Mouse (Mus musculus) forebrain, embryonic 11.5 days (tissue): Measurements from ENCODE around the gene U2af1. TPM values are rescaled to one million over a fixed set of nuclear protein-coding genes. Genes with fewer than 3 reads are reported as not detected.

ENCODE experiments used
- ATAC-seq: fragments of 200-750 bp; cut with Nextera tagmentation; replicated peaks from 2 replicates; pipeline ENCODE4 v1.8.0; 2017; ENCODE audit warnings: moderate TSS enrichment; ENCODE audit not compliant: low FRiP score
- DNase-seq: peaks from one replicate; pipeline ENCODE4 v3.0.0-alpha.2; 2017; ENCODE audit warnings: low spot score
- H3K27ac ChIP-seq: fragments of 300-500 bp; sonication (generic); 2 replicates; pipeline ENCODE4 v1.5.1; 2014; ENCODE audit warnings: low read depth, low read length
- H3K27me3 ChIP-seq: fragments of 300-500 bp; sonication (generic); 2 replicates; pipeline ENCODE4 v1.6.1; 2014; ENCODE audit warnings: mild to moderate bottlenecking, low read length, mixed read lengths; ENCODE audit not compliant: control insufficient read depth, insufficient read depth
- H3K36me3 ChIP-seq: fragments of 300-500 bp; sonication (generic); 2 replicates; pipeline ENCODE4 v1.6.1; 2014; ENCODE audit warnings: mild to moderate bottlenecking, low read length, moderate library complexity, mixed read lengths; ENCODE audit not compliant: control insufficient read depth, insufficient read depth
- H3K4me1 ChIP-seq: fragments of 300-500 bp; sonication (generic); replicated peaks from 2 replicates; pipeline ENCODE4 v1.6.1; 2014; ENCODE audit warnings: low read length, mixed read lengths; ENCODE audit not compliant: control insufficient read depth, insufficient read depth
- H3K4me2 ChIP-seq: fragments of 300-500 bp; sonication (generic); 2 replicates; pipeline ENCODE4 v1.6.1; 2014; ENCODE audit warnings: low read depth, mild to moderate bottlenecking, low read length, moderate library complexity, mixed read lengths; ENCODE audit not compliant: severe bottlenecking
- H3K4me3 ChIP-seq: fragments of 300-500 bp; sonication (generic); 2 replicates; pipeline ENCODE4 v1.5.1; 2014; ENCODE audit warnings: low read depth, low read length
- H3K9ac ChIP-seq: fragments of 300-500 bp; sonication (generic); 2 replicates; pipeline ENCODE4 v1.6.1; 2014; ENCODE audit warnings: low read length
- H3K9me3 ChIP-seq: fragments of 300-500 bp; sonication (generic); 2 replicates; pipeline ENCODE4 v1.6.1; 2016; ENCODE audit warnings: low read length, mixed read lengths; ENCODE audit not compliant: control insufficient read depth
- WGBS: fragments of 180-500 bp; shearing (Covaris S2); extraction: QIAGEN DNeasy Blood & Tissue Kit; methylation state at CpG from one replicate; pipeline ENCODE4 v1.1.7; 2014; 5-methylcytosine and 5-hydroxymethylcytosine counted together
- polyA plus RNA-seq: library from polyadenylated mRNA; unstranded; fragments of >200 nt; fragmentation: Nextera tagmentation; extraction: Ambion mirVana; gene quantifications from 2 replicates; pipeline ENCODE4 v1.2.1, GENCODE M21; 2014

U2af1 gene
- polyA plus RNA-seq, 1 experiment from 2014 or later, result 212 TPM

DNA sequence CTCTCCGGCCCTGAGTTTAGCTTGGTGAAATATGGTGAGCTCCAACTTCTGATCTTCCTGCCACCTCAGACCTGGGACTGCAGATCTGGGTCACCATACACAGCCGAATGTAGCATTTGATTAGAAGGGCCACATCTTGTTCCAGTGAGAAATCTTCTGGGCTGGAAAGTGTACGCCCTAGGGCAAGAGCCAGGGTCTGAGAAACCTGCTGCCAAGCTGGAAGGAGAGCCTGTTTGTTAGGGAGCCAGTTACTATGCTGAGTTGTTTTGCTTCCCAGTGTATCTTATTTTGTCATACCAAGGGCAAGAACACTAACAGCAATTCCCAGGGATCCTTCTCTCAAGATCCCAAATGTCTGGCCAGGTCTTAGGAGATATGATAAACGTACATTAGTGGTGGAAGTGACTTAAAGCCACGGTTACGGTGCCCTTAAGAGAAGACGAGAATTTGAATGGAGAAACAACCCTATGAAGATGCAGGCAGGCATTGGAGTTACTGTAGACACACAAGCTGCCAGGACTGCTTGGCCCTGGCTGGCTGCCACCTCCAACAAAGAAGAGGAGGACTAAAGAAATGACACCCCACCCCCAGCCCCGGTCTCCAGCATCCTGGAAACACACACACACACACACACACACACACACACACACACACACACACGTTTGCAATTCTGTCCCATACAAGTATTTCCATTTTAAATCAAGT lies 20.7 kb downstream of the U2af1 start:
- Histone ChIP-seq H3K36me3 (no peaks in the 10 kb centered on the region), H3K9ac (no peak overlapping the region), H3K4me1 (peaks cover 10% of the 10 kb centered on the region), H3K4me3 (no peak overlapping the region), H3K4me2 (no peak overlapping the region), H3K27ac (no peak overlapping the region), H3K9me3 (no peaks in the 10 kb centered on the region), H3K27me3 (peaks cover 18% of the 10 kb centered on the region)
- no peak for ATAC-seq
- WGBS, result 68% methylated on average over 9 of the region's 9 CpGs
- DNase-seq, result no peak

- Histone ChIP-seq H3K9me3 (no peaks in the 10 kb centered on the region), H3K4me3 (peak within 1 kb of the TSS; percentile 43), H3K27ac (no peak within 1 kb of the TSS), H3K4me2 (peak within 1 kb of the TSS; percentile 56), H3K9ac (peak within 1 kb of the TSS; percentile 5; the same call in 1 of the 2 replicates), H3K36me3 (no peaks in the 10 kb centered on the region), H3K4me1 (peaks cover 10% of the 10 kb centered on the region), H3K27me3 (peaks cover 18% of the 10 kb centered on the region)
- WGBS, result 2% methylated on average over 61 of the region's 61 CpGs
- DNase-seq, result peak; percentile 80
- peak; percentile 87 for ATAC-seq
Observed at GRCm38 (mm10) chr17:31636942-31637811, 21.5 kb downstream of the U2af1 start, which contains the start of gene Cbs. TSS of gene Cbs (minus strand) at chr17:31637238.

GRCm38 (mm10) chr17:31636277-31636941 lies 22.3 kb downstream of the U2af1 start:
- no peaks in the 10 kb centered on the region for H3K9me3 ChIP-seq
- ATAC-seq (peak; percentile 58), DNase-seq (peak; percentile 62)
- peaks cover 10% of the 10 kb centered on the region for H3K4me1 ChIP-seq
- peak overlapping the region; percentile 43 for H3K4me3 ChIP-seq
- peaks cover 18% of the 10 kb centered on the region for H3K27me3 ChIP-seq
- H3K4me2 ChIP-seq, result peak overlapping the region; percentile 56
- WGBS, result 6% methylated on average over 45 of the region's 45 CpGs
- H3K27ac ChIP-seq, result no peak overlapping the region
- H3K36me3 ChIP-seq, result no peaks in the 10 kb centered on the region
- H3K9ac ChIP-seq, result peak overlapping the region; percentile 5; the same call in 1 of the 2 replicates

DNA sequence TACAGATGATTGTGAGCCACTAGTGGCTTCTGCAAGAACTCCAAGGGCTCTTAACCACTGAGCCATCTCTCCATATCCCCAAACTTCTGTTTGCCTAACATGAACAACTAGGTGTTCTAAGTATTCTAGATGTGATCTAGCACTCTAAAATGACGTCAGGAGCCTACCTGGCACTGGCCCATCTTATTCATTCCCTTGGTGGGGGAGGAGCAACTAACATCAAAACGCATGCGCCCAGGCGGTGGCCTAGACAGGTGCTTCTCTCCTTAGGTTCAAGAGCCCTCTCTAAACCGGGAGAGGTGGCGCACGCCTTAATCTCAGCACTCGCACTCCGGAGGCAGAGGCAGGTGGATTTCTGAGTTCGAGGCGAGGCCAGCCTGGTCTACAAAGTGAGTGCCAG lies 22.9 kb downstream of the U2af1 start:
- ATAC-seq, result no peak
- H3K4me2 ChIP-seq, result no peak overlapping the region
- no peak for DNase-seq
- H3K36me3 ChIP-seq, result no peaks in the 10 kb centered on the region
- peaks cover 18% of the 10 kb centered on the region for H3K27me3 ChIP-seq
- H3K27ac ChIP-seq, result no peak overlapping the region
- no peak overlapping the region for H3K9ac ChIP-seq
- no peak overlapping the region for H3K4me3 ChIP-seq
- WGBS, result 62% methylated on average over 11 of the region's 11 CpGs
- no peaks in the 10 kb centered on the region for H3K9me3 ChIP-seq
- H3K4me1 ChIP-seq, result peaks cover 10% of the 10 kb centered on the region

GRCm38 (mm10) chr17:31634896-31635295 lies 23.8 kb downstream of the U2af1 start:
- no peak overlapping the region for H3K4me2 ChIP-seq
- H3K9me3 ChIP-seq, result no peaks in the 10 kb centered on the region
- peaks cover 18% of the 10 kb centered on the region for H3K27me3 ChIP-seq
- H3K4me3 ChIP-seq, result no peak overlapping the region
- H3K9ac ChIP-seq, result no peak overlapping the region
- no peaks in the 10 kb centered on the region for H3K36me3 ChIP-seq
- ATAC-seq, result no peak
- no peak for DNase-seq
- WGBS, result 71% methylated on average over 5 of the region's 5 CpGs
- peaks cover 10% of the 10 kb centered on the region for H3K4me1 ChIP-seq
- no peak overlapping the region for H3K27ac ChIP-seq

- H3K9ac ChIP-seq, result no peak overlapping the region
- WGBS, result 88% methylated on average over 6 of the region's 6 CpGs
- DNase-seq (no peak), ATAC-seq (no peak)
- H3K27ac ChIP-seq, result no peak overlapping the region
- no peaks in the 10 kb centered on the region for H3K36me3 ChIP-seq
- no peak overlapping the region for H3K4me3 ChIP-seq
- H3K4me1 ChIP-seq, result peaks cover 10% of the 10 kb centered on the region
- H3K9me3 ChIP-seq, result no peaks in the 10 kb centered on the region
- no peak overlapping the region for H3K4me2 ChIP-seq
- peaks cover 18% of the 10 kb centered on the region for H3K27me3 ChIP-seq
Observed at GRCm38 (mm10) chr17:31633007-31633406, 25.7 kb downstream of the U2af1 start.

DNA sequence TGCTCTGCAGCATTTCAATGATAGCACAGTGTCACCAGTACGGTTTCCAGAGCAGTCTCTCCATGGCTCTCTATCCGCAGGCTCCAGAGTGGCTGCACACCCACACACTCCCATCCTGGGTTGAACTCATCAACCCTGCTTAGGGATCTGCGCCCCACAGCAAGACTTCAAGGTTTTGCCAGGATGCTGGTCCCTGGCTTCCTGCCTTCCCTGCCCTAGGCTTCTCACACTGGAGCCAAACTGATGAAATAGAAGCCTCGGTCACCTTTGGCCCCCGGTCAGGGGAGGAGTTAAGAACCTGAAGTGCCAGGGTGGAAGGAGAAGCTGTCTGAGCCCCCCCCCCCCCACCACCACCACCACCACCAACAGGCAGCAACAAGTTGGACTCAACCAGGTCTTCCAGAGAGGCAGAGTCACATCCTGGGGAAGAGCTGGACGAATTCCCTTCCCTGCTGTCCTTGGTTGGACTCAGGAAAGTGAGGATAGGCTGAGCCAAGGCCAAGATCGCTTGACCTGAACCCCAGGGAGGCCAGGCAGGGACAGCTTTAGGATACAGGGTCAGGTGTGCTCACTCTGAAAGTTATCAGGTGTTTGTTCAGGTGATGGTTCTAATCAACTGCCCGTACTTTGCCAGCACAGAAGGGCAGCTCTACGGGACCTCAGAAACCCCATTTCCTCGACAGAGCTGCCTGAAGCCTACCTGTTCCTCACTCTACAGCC lies 27.5 kb downstream of the U2af1 start:
- H3K4me1 ChIP-seq, result peaks cover 2% of the 10 kb centered on the region; the same call in 1 of the 2 replicates
- no peak overlapping the region for H3K27ac ChIP-seq
- ATAC-seq, result no peak
- H3K27me3 ChIP-seq, result peaks cover 10% of the 10 kb centered on the region
- WGBS, result 86% methylated on average over 10 of the region's 10 CpGs
- no peaks in the 10 kb centered on the region for H3K36me3 ChIP-seq
- no peak for DNase-seq
- no peaks in the 10 kb centered on the region for H3K9me3 ChIP-seq
- no peak overlapping the region for H3K4me3 ChIP-seq
- H3K4me2 ChIP-seq, result no peak overlapping the region
- no peak overlapping the region for H3K9ac ChIP-seq

GRCm38 (mm10) chr17:31627961-31628360 lies 30.7 kb downstream of the U2af1 start:
- no peak for ATAC-seq
- Histone ChIP-seq H3K36me3 (no peaks in the 10 kb centered on the region), H3K9ac (no peak overlapping the region), H3K9me3 (no peaks in the 10 kb centered on the region), H3K27ac (no peak overlapping the region), H3K4me1 (no peaks in the 10 kb centered on the region), H3K27me3 (no peaks in the 10 kb centered on the region), H3K4me3 (no peak overlapping the region), H3K4me2 (no peak overlapping the region)
- WGBS, result 97% methylated on average over 2 of the region's 2 CpGs
- DNase-seq, result no peak
